Mouse (Mus musculus): Measurements from ENCODE around the gene Prkar2a.

Gene Prkar2a

GRCm38 (mm10) chr9:108796351-108796981 is 107.4 kb downstream of the Prkar2a start:
- DNase-seq (ENCODE audit: low spot score) = no peak

GRCm38 (mm10) chr9:108797477-108797876 is 108.4 kb downstream of the Prkar2a start:
- no peak for DNase-seq (ENCODE audit: low spot score)

- no peak for DNase-seq (ENCODE audit: low spot score)
Measured at GRCm38 (mm10) chr9:108798508-108799075, 109.5 kb downstream of the Prkar2a start.

- DNase-seq (ENCODE audit: low spot score) = no peak
Measured at GRCm38 (mm10) chr9:108799564-108799963, 110.5 kb downstream of the Prkar2a start.

Data from layer of hippocampus, adult 9-10 months (tissue).